7 mouse cellular contexts compared by ENCODE assay signal in genomic region chr1:38836477-38836872, GRCm38 (mm10). TPM values are rescaled to one million over a fixed set of nuclear protein-coding genes. Genes with fewer than 3 reads are reported as not detected.
DNase-seq lines count a peak whose midpoint lies in the region; ATAC-seq lines count a peak whose summit lies in the region.

Gene Lonrf2 (minus strand): TSS chr1:38836711.

- H3K4me3 ChIP-seq in hindbrain, embryonic 10.5 days = peak within 1 kb of the TSS; percentile 80

- peak; percentile 4 for DNase-seq in ovary, postnatal 14 days (ENCODE audit: low spot score)
- DNase-seq in ovary, adult 18-20 months (ENCODE audit: low spot score) = no peak
- DNase-seq in embryo, embryonic 9.5 days (ENCODE audit: extremely low spot score) = peak; percentile 26
- DNase-seq in hindbrain, embryonic 10.5 days (ENCODE audit: low spot score) = peak; percentile 61
- peak; percentile 81 to 87 for DNase-seq in left cerebral cortex, postnatal 36 days (ENCODE audit: low spot score in 2 of 2)
- peak; percentile 37 for DNase-seq in retina, adult 2 months (ENCODE audit: low read depth, low spot score)

- H3K9me3 ChIP-seq in hindbrain, embryonic 10.5 days = no peaks in the 10 kb centered on the region

- peaks cover 21% of the 10 kb centered on the region for H3K4me1 ChIP-seq in hindbrain, embryonic 10.5 days (replicated peaks)

- H3K27ac ChIP-seq in hindbrain, embryonic 10.5 days = peak within 1 kb of the TSS; percentile 91

- intact Hi-C loops in left cerebral cortex, postnatal 36 days (cut with DNase I) = loop anchor here (5.0 kb wide), 1 partner anchor 1119 kb away; no protein-coding TSS in a partner anchor

- WGBS in hindbrain, embryonic 10.5 days = 2% methylated on average over 46 of the region's 47 CpGs

- H3K27me3 ChIP-seq in hindbrain, embryonic 10.5 days (ENCODE audit: insufficient read depth, poor library complexity, severe bottlenecking) = peaks cover 54% of the 10 kb centered on the region

- ATAC-seq in erythroid progenitor cell, adult 5-6 weeks (replicated peaks; ENCODE audit: low FRiP score, poor library complexity, severe bottlenecking) = no peak

- H3K36me3 ChIP-seq in hindbrain, embryonic 10.5 days = peaks cover 25% of the 10 kb centered on the region

RNA-seq across cellular contexts. Expression of gene Lonrf2, which starts in this region (rescaled TPM):
- polyA plus RNA-seq in hindbrain, embryonic 10.5 days (2016; fragmentation: Nextera tagmentation; extraction: Ambion mirVana) = 1.9 TPM in 2 replicates
- total RNA-seq in left cerebral cortex, postnatal 36 days (2021) = 100 to 1,000 TPM; 108 to 120 TPM
- 1.1 TPM in 1 of 2 replicates, not detected in the other for total RNA-seq in erythroid progenitor cell, adult 5-6 weeks (2015; ENCODE audit: low replicate concordance)
- total RNA-seq in erythroid progenitor cell, adult 5-6 weeks (2017; ENCODE audit: low replicate concordance) = under 0.01 and 0.26 TPM in 2 replicates

Comparison
In these comparisons a context has a peak if more than half of its experiments do, and no peak if none do; other contexts are left out.
1. RNA of gene Lonrf2 (total RNA-seq): 108 to 120 TPM in left cerebral cortex, postnatal 36 days; under 0.01 to 1.1 TPM in erythroid progenitor cell, adult 5-6 weeks; every median in the first group is over 10 times any median in the second.